Mouse (Mus musculus): Measurements from ENCODE around the gene Atp5mpl. TPM values are rescaled to one million over a fixed set of nuclear protein-coding genes. Genes with fewer than 3 reads are reported as not detected.

Atp5mpl gene
- total RNA-seq (2021), result 100 to 1,000 TPM; 684 to 874 TPM
- long read RNA-seq, experiment 1, transcript Atp5mpl-201 (4 exons, 366 nt), result major isoform, 458 of 463 reads
- long read RNA-seq, experiment 1, partial matches to known transcripts, result 5 of 463 reads
- long read RNA-seq, experiment 1, other reads (novel, unspliced or antisense), result 0 of 463 reads
- long read RNA-seq, experiment 2, transcript Atp5mpl-201 (4 exons, 366 nt), result major isoform, 584 of 593 reads
- long read RNA-seq, experiment 2, partial matches to known transcripts, result 8 of 593 reads
- long read RNA-seq, experiment 2, other reads (novel, unspliced or antisense), result 1 of 593 reads

DNA sequence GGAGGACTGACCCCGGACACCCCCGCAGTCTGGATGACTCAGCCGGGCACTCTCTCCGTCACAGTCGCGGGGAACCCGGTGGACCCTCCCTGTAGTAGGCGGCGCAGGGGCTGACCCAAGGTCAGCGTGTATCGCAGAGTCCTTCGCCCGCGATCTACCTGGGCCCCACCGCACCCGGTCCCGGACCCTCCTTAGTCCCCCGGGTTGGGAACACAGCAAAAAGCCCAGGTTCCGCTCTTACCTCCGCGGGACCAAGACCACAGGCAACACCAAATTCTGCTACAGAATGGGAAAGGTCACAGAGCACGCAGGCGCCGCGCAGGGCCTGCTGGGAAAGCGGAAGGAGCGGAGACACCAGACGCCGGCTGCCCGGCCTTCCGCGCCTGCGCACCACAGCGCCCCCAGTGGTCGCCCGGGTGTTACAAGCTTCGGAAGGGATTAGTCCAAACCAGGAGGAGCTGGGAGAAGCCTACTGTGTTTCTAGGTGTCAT, at the start of gene Atp5mpl:
TSS of gene Atp5mpl (minus strand) at position 295 of the 491 bp plus-strand sequence.
- intact Hi-C loops (cut with DNase I), result no loop called here
- peak within 1 kb of the TSS; percentile 98 for H3K27ac ChIP-seq
- DNase-seq, result peak; percentile 98
- peak within 1 kb of the TSS; percentile 76 for H3K4me3 ChIP-seq
- TF ChIP-seq CTCF (IDR thresholded peaks at IDR 0.05), result peak; percentile 98

DNA sequence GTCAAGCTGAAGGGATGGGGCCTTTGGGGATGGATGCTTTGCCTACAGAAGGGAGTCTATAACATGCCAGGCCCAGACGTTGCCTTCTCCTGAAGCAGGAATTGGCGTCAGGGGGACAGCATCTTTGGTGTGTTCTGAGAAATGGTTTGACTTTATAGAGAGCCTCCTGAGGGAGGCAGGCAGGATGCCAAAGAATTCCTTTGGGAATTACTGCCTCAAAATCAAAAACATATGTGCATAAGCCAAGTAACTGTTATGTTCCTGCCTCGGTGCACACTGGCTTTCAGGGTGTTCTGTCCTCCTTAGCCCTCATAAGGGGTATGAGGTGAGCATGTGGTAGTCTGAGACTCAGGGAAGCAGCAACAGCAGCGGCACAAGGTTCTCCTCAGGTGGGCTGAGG, 49.6 kb upstream of the Atp5mpl start:
- no peak for TF ChIP-seq CTCF (IDR thresholded peaks at IDR 0.05)
- H3K27ac ChIP-seq, result no peak overlapping the region
- H3K4me3 ChIP-seq, result no peak overlapping the region
- DNase-seq, result no peak
- intact Hi-C loops (cut with DNase I), result no loop called here

DNA sequence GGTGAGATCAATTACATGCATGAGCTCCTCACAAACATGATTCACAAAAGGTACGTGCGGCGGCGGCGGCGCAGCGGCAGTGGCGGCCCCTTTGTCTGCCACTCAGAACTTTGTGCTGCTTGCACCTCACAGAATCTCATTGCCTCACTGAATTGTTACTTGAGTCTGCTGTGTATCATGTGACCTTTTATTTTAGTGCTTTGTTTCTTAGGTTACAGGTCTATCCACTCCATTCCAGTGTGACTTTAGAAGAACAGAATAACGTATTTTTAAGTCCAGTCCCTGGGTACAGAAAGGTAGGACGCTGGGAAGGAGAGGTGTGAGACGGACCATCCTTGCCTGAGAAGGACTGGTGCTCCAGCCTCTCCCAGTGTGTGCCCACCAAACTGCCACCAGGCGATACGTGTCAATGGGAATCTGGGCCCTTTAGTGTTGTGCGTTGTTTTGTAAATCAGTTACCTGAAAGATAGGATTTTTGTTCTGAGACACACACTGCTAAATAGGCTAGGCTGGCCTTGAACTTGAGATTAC, 46.6 kb upstream of the Atp5mpl start:
- H3K4me3 ChIP-seq, result no peak overlapping the region

DNA sequence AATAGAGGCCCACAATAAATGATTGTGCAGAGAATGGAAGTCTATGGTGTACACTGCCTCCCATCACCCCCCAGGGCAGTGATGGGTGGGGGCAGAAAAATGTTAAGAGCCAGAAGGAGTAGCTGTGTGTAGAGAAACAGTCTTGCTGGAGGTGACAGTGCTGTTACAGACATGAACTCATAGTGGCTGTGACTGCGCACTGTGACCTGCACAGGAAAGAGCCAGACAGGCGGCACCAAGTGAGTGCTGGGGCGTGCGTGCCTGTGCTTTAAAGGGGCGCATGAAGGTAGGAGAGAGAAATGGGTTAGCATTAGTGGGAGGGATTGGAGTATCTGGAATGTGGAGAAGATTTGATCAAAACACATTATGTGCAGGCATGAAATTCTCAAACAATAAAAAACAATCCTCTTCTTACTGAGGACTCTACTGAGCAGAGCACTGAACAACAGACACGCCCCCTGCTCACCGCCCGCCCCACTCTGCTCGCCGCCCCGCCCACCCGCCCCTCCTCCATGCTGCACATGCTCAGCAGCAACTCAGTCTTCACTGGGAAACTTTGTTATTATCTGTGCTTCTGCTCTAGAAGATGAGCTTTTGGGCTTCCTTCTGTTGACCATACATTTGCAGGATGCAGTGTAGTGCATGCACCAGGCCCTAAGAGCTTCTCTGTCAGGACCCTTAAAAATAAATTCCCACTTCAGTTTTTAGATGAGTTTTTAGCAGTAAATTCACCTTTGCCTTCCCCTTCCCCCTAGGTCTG, 45.9 kb upstream of the Atp5mpl start:
- intact Hi-C loops (cut with DNase I), result no loop called here
- no peak for DNase-seq
- no peak overlapping the region for H3K4me3 ChIP-seq
- TF ChIP-seq CTCF (IDR thresholded peaks at IDR 0.05), result no peak
- H3K27ac ChIP-seq, result no peak overlapping the region

More for the DNA sequence above, 46.6 kb upstream of the Atp5mpl start:
- intact Hi-C loops (cut with DNase I), result no loop called here
- no peak for TF ChIP-seq CTCF (IDR thresholded peaks at IDR 0.05)
- H3K27ac ChIP-seq, result no peak overlapping the region
- DNase-seq, result no peak

DNA sequence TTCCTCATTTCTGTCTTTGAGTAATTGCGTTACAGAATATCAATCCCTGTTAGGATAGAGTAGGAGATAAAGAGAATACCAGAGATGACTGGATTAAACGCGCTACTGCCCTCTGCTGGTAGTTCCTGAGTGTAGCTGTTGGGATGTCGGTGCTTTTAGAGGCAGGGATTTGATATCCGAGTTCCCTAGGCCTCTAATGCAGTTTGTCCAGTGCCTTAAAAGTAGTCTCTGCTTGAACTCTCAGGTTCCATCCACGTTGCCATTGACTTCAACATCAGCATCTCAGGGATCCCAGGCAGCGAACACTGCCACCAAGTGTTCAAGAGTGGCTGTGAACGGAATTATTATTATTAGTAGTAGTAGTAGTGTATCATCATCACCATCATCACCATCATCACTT, 34.4 kb upstream of the Atp5mpl start:
- Histone ChIP-seq H3K4me3 (no peak overlapping the region), H3K27ac (no peak overlapping the region)
- peak; percentile 70 for DNase-seq
- intact Hi-C loops (cut with DNase I), result loop anchor here (1.0 to 5.0 kb wide), 2 partner anchors 123 to 334 kb away; no protein-coding TSS in a partner anchor
- TF ChIP-seq CTCF (IDR thresholded peaks at IDR 0.05), result peak; percentile 80

DNA sequence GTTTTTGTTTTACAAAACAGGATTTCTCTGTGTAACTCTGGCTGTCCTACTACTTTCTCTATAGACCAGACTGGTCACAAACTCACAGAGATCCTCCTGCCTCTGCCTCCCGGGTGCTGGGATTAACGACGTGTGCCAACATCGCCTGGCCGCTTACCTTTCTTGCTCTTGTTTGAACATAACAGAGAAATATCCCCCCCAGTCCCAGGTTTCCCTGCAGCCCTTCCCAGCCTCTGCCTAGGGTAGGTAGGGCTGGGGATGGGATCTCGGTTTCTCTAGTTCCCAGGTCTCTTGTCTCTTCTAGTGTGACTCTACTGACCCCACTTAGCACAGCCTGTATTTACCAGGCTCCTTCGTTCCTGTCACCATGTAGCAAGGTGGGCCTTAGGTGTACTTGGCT, 33.0 kb upstream of the Atp5mpl start:
- Histone ChIP-seq H3K27ac (no peak overlapping the region), H3K4me3 (no peak overlapping the region)
- no peak for DNase-seq
- no peak for TF ChIP-seq CTCF (IDR thresholded peaks at IDR 0.05)
- intact Hi-C loops (cut with DNase I), result loop anchor here (5.0 kb wide), 1 partner anchor 332 kb away; no protein-coding TSS in a partner anchor

DNA sequence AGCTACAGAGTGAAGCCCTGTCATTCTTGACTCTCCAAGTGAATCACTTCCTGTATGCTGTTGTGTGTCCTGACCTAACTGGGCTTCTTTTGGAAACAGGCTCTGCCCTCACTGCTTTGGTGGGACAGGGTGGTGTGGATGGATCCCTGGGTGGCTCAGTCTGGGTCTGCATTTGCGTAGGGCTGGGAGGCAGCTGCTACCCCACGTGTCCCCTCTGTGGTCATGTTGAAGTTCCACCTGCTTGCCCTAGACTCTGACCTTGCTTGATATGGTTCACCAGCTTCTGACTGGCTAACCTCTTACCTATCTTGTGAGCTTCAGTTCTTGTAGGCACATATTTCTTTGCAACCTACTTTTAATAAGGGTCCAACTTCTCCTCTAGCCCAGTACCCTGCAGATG, 28.4 kb upstream of the Atp5mpl start:
- intact Hi-C loops (cut with DNase I), result no loop called here
- TF ChIP-seq CTCF (IDR thresholded peaks at IDR 0.05), result no peak
- Histone ChIP-seq H3K4me3 (no peak overlapping the region), H3K27ac (no peak overlapping the region)
- DNase-seq, result no peak

DNA sequence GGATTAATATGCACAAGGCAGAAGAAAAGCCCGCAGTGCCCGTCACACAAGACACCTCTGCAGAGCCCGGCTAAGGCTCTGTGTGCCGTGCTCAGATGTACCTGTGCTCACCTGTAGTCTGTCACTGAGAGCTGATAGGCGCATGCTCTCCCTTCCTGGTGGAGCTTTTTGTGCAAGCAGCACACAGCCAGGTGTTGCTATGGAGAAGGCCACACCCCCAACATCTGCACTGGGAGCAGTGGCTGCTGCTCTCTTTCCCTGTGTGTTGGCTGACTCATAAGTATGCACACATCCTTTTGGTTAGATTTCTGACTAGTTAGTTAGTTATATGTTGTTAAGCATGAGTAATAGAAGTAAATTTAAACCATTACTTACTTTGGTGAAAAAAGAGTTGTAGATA, 25.8 kb upstream of the Atp5mpl start:
- intact Hi-C loops (cut with DNase I), result no loop called here
- DNase-seq, result no peak
- no peak overlapping the region for H3K27ac ChIP-seq
- TF ChIP-seq CTCF (IDR thresholded peaks at IDR 0.05), result no peak
- no peak overlapping the region for H3K4me3 ChIP-seq

DNA sequence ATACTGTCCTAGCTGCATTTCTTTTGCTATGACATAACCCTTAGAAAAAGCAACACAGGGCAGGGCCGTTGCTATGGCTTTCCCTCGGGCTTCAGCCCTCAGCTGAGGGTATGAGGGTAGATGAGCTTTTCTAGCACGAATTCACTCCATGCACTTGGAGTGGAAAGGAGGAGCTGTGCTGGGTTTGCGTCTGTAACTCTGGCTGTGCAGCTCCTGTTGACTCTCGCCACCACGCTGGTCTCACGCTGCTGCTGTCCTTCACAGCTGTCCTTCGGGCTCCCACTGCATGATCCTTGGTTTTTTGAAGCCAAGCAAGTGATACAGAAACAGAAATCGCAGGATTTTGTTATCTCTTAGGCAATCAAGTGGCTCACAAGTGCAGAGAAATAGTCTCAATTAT, 20.0 kb upstream of the Atp5mpl start:
- no peak overlapping the region for H3K4me3 ChIP-seq
- TF ChIP-seq CTCF (IDR thresholded peaks at IDR 0.05), result no peak
- intact Hi-C loops (cut with DNase I), result no loop called here
- H3K27ac ChIP-seq, result no peak overlapping the region
- no peak for DNase-seq

DNA sequence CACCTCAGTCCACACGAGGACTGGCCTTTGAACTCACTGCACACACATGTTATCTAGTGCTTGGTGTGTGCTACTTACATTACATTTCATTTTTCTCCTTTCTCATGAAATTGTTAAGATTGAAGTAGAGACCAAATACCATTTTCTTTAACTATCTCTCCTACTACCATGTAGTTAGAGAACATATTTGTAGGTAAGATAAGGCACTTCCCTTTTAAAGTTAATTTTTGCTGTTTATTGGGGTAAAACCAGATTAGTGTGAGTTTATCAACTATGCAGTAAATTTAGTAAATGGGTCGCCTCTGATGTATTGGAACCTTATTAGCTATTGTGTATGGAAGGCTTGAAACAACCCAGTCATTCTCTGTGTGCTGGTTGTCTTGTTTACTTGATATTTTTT, 16.4 kb upstream of the Atp5mpl start:
- DNase-seq, result no peak
- H3K4me3 ChIP-seq, result no peak overlapping the region
- no peak for TF ChIP-seq CTCF (IDR thresholded peaks at IDR 0.05)
- no peak overlapping the region for H3K27ac ChIP-seq
- intact Hi-C loops (cut with DNase I), result no loop called here

DNA sequence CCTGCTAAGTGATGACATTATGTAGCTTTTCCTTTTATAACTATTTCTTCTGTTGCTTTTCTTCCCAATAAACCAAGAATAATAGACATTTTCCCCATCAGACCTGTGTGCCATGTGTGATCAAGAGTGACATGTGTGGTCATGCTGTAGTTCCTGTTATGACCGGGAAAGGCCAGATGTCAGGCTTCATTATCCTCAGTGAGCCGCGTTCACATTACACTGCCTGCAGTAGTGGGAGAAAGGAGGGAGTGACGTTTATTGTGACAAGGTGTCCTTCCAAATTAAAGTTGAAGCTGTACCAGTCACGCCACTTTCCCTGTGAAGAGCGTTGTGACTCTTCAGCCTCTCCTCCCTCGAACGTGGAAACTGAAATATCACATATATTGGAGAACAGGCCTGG, 15.1 kb upstream of the Atp5mpl start:
- no peak overlapping the region for H3K27ac ChIP-seq
- no peak for TF ChIP-seq CTCF (IDR thresholded peaks at IDR 0.05)
- H3K4me3 ChIP-seq, result no peak overlapping the region
- intact Hi-C loops (cut with DNase I), result no loop called here
- no peak for DNase-seq

DNA sequence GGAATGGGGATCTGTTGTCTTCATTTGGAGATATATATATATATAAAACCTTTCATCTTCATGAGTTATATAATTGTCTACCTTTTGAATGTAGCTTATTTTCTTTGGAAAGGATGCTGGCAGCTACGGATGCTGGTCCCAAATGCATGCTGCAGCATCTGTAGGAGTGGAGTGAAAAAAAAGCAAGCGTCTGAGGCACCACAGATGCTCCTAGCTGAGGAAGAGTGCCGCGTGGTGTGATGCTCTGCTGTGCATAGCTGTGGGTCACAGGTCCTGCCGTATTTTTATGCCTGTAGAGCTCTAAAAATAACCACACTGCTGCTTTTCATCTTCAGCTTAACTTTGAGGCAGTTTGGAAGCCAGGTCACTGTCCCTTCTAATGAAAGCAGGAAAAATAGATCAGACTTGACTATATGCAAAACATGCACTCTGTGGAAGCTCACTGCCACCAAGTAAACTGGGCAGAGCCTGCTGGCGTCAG, 14.2 kb upstream of the Atp5mpl start, which contains the start of gene Rd3l:
TSS of gene Rd3l (minus strand) at position 431 of the 481 bp plus-strand sequence.
- Histone ChIP-seq H3K27ac (no peak within 1 kb of the TSS), H3K4me3 (no peak within 1 kb of the TSS)
- DNase-seq, result no peak
- intact Hi-C loops (cut with DNase I), result no loop called here
- no peak for TF ChIP-seq CTCF (IDR thresholded peaks at IDR 0.05)

DNA sequence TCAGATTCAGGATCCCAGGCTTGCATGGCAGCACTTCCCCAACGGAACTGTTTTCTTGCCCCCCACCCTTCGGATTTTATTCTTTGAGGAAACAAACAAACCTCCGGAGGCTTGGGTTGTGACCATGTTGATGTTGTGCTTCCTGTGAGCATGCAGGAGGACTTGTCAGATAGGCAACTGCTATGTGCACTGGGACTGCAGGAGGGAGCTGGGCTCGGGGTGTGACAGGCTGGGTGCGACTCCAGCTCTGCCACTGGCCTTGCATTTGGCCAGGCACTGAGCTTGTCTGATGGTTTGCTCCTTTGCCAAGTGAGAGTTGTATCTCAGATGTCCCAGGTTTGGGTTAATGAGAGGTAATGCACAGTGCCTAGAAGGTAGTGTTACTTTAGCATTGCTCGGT, 11.5 kb upstream of the Atp5mpl start:
- Histone ChIP-seq H3K27ac (no peak overlapping the region), H3K4me3 (no peak overlapping the region)
- intact Hi-C loops (cut with DNase I), result no loop called here
- TF ChIP-seq CTCF (IDR thresholded peaks at IDR 0.05), result no peak
- no peak for DNase-seq
